Mouse (Mus musculus): ENCODE measurements around the gene Zfp652. TPM values are rescaled to one million over a fixed set of nuclear protein-coding genes. Genes with fewer than 3 reads are reported as not detected.
A peak's percentile ranks its signal among the peaks of the same experiment; 100 is the strongest.
"Not testable (repeated sequence)": the region's sequence is repeated elsewhere in the genome, so short reads cannot be mapped to it uniquely, and the experiment has no call there.

Zfp652 gene
- total RNA-seq, 1 experiment from 2014 or later: 26.4 TPM

DNA sequence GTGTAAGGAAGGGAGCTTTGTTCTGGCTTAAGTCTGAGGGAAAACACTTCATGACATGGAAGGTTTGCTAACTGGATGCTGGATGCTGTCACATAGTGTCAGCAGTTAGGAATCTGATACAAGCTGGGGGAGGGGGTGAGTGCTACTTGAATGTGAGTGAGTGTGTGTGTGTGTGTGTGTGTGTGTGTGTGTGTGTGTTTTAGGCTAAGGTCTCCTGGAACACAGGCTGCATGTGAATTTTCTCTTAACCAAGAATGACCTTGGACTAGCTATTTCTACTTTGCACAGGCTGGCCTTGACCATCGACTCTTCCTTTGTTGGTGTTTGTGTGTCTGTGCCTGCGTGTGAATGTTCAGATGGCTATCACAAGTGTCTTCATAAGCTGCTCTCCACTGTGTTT lies 32.0 kb downstream of the Zfp652 start:
- no peak for ATAC-seq (replicated peaks in 1 of 2; ENCODE audit: insufficient read depth in 1 of 2, low FRiP score in 2 of 2, low TSS enrichment in 1 of 2, low read depth in 1 of 2, poor library complexity in 2 of 2, severe bottlenecking in 2 of 2)

- no peak for ATAC-seq (replicated peaks in 1 of 2; ENCODE audit: insufficient read depth in 1 of 2, low FRiP score in 2 of 2, low TSS enrichment in 1 of 2, low read depth in 1 of 2, poor library complexity in 2 of 2, severe bottlenecking in 2 of 2)
These were observed 34.3 kb downstream of the Zfp652 start for GRCm38 (mm10) chr11:95746821-95747220.

DNA sequence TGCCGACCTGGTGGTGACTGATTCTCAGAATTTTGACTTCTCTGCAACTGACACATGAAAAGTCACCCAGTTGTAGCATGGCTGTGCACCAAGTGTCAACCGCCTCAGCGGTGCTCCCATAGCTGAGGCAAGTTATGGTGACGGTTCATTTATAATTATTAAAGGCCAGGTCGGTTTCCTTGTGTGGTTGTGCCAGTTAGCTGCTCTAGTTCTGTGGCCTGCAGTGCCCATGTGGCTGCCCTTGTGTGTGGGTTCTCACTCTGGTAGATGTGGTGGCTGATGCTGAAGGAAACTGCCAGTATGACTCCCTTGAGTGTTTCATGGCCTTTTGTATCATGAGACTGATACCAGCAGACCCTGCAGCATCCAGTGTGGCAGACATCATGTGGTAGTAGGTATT lies 35.9 kb downstream of the Zfp652 start:
- ATAC-seq (replicated peaks in 1 of 2; ENCODE audit: insufficient read depth in 1 of 2, low FRiP score in 2 of 2, low TSS enrichment in 1 of 2, low read depth in 1 of 2, poor library complexity in 2 of 2, severe bottlenecking in 2 of 2): no peak

DNA sequence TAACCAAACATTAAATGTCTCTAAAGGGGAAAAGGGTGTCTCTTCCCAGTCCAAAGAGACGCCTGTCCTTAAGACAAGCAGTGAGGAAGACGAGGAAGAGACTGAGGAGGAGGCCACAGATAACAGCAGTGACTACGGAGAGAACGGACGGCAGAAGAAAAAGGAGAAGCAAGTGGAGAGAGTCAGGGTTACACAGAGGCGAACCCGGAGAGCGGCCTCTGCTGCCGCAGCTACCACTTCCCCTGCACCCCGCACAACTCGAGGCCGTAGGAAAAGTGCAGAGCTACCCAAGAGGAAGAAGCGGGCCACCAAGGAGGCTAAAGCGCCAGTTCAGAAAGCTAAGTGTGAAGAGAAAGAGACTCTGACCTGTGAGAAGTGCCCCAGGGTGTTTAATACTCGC lies 37.1 kb downstream of the Zfp652 start:
- ATAC-seq (replicated peaks in 1 of 2; ENCODE audit: insufficient read depth in 1 of 2, low FRiP score in 2 of 2, low TSS enrichment in 1 of 2, low read depth in 1 of 2, poor library complexity in 2 of 2, severe bottlenecking in 2 of 2): peak; percentile 75

DNA sequence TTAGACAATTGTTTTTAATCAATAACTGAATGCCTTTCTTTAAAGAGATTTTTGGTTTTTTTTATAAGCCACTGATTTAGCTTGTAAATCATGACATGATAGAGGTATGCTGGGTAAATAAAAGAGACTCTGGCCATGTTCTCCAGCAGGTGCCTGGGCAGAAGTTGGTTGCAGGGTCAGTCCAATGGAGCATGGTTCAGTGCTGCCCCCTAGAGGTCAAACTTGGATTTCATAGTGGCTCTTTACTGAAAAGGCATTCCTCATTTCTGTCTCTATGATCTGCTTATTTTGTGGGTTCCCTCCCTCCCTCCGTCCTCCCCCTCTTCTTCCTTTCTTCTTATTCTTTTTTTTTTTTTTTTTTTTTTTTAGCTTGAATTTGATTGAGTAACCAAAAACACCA lies 38.5 kb downstream of the Zfp652 start:
- peak; percentile 67 to 69; a peak in 2 of 4 replicates for ATAC-seq (replicated peaks in 1 of 2; ENCODE audit: insufficient read depth in 1 of 2, low FRiP score in 2 of 2, low TSS enrichment in 1 of 2, low read depth in 1 of 2, poor library complexity in 2 of 2, severe bottlenecking in 2 of 2)

DNA sequence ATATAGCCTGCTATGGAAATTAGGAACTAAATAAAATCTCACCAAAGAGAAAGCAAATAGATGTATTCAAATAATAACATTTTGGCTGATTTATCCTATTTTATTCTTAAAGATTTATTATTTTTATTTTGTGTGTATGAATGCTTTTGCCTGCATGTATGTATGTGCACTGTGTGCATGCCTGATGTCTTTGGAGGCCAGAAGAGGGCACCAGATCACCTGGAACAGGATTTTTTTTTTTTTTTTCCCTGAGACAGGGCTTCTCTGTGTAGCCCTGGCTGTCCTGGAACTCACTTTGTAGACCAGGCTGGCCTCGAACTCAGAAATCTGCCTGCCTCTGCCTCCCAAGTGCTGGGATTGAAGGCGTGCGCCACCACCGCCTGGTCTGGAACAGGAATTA lies 42.7 kb downstream of the Zfp652 start:
- not testable (repeated sequence) for ATAC-seq (replicated peaks in 1 of 2; ENCODE audit: insufficient read depth in 1 of 2, low FRiP score in 2 of 2, low TSS enrichment in 1 of 2, low read depth in 1 of 2, poor library complexity in 2 of 2, severe bottlenecking in 2 of 2)

DNA sequence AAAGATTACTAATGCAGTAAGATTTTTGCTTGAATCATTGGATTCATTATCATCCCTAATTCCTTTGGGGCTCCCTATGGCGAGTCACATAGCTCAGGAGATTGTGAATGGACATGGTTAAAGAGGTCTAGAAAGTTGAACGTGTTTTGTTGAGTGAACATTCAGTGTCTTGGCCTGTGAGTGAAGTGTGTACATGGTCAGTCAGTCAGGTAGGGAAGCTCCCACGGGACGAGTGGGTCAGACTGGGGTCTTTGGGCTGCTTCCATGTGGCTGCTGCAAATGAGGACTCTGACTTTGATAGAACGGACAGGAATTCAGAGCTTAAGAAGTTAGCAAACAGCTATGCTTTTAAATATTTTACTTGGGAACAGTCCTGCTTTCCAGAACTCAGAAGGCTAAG lies 48.0 kb downstream of the Zfp652 start:
- ATAC-seq (replicated peaks in 1 of 2; ENCODE audit: insufficient read depth in 1 of 2, low FRiP score in 2 of 2, low TSS enrichment in 1 of 2, low read depth in 1 of 2, poor library complexity in 2 of 2, severe bottlenecking in 2 of 2): no peak

GRCm38 (mm10) chr11:95762996-95763395 lies 50.5 kb downstream of the Zfp652 start:
- ATAC-seq (replicated peaks in 1 of 2; ENCODE audit: insufficient read depth in 1 of 2, low FRiP score in 2 of 2, low TSS enrichment in 1 of 2, low read depth in 1 of 2, poor library complexity in 2 of 2, severe bottlenecking in 2 of 2): no peak

DNA sequence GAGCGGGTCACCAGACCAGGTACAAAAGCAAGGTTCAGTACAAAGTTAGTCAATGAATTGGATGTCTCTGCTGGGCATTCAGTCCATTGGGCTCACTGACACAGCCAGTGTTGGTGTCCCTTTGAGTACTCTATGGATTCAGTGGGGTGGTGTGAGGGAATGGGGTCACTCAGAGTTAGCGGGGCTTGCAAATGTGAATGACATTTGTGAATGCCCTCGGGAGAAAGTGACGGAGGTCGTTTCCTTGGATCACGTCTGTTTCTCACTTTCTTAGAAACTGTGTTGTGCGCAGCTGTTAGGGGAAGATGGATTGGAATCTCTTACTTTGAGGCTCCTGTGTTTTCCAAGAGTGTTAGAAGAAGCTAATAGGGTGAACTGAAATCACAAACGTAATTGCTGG lies 52.3 kb downstream of the Zfp652 start:
- ATAC-seq (replicated peaks in 1 of 2; ENCODE audit: insufficient read depth in 1 of 2, low FRiP score in 2 of 2, low TSS enrichment in 1 of 2, low read depth in 1 of 2, poor library complexity in 2 of 2, severe bottlenecking in 2 of 2): no peak

DNA sequence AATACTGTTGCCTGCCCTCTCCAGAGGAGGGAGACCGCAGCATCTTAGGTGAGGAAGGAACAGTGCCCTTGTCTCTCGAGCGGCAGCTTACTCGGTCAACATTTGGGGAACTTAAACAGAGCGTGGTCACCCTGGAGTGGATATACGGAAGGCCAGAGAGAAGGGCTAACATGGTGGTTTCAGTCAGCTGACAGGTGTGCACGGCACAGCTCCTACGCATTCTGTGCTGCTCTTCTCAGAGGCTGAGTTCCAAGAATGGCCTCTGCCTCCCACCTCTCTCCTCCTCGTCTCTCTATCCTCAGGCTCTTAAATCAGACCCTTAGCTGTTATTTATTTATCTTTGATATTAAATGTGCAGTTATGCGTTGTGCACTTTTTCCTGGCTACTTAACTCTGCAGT lies 52.9 kb downstream of the Zfp652 start:
- ATAC-seq (replicated peaks in 1 of 2; ENCODE audit: insufficient read depth in 1 of 2, low FRiP score in 2 of 2, low TSS enrichment in 1 of 2, low read depth in 1 of 2, poor library complexity in 2 of 2, severe bottlenecking in 2 of 2): no peak

- ATAC-seq (replicated peaks in 1 of 2; ENCODE audit: insufficient read depth in 1 of 2, low FRiP score in 2 of 2, low TSS enrichment in 1 of 2, low read depth in 1 of 2, poor library complexity in 2 of 2, severe bottlenecking in 2 of 2): no peak
These were observed 55.8 kb downstream of the Zfp652 start for GRCm38 (mm10) chr11:95768244-95768643.

GRCm38 (mm10) chr11:95769208-95769607 lies 56.7 kb downstream of the Zfp652 start:
- no peak for ATAC-seq (replicated peaks in 1 of 2; ENCODE audit: insufficient read depth in 1 of 2, low FRiP score in 2 of 2, low TSS enrichment in 1 of 2, low read depth in 1 of 2, poor library complexity in 2 of 2, severe bottlenecking in 2 of 2)

GRCm38 (mm10) chr11:95770720-95771364 lies 58.4 kb downstream of the Zfp652 start:
- ATAC-seq (replicated peaks in 1 of 2; ENCODE audit: insufficient read depth in 1 of 2, low FRiP score in 2 of 2, low TSS enrichment in 1 of 2, low read depth in 1 of 2, poor library complexity in 2 of 2, severe bottlenecking in 2 of 2): peak in 1 of 2 experiments; percentile 60; a peak in 2 of 4 replicates

GRCm38 (mm10) chr11:95771665-95772064 lies 59.2 kb downstream of the Zfp652 start:
- ATAC-seq (replicated peaks in 1 of 2; ENCODE audit: insufficient read depth in 1 of 2, low FRiP score in 2 of 2, low TSS enrichment in 1 of 2, low read depth in 1 of 2, poor library complexity in 2 of 2, severe bottlenecking in 2 of 2): no peak

GRCm38 (mm10) chr11:95773264-95773663 lies 60.8 kb downstream of the Zfp652 start:
- ATAC-seq (replicated peaks in 1 of 2; ENCODE audit: insufficient read depth in 1 of 2, low FRiP score in 2 of 2, low TSS enrichment in 1 of 2, low read depth in 1 of 2, poor library complexity in 2 of 2, severe bottlenecking in 2 of 2): no peak

GRCm38 (mm10) chr11:95777323-95778297 lies 65.1 kb downstream of the Zfp652 start:
- peak; percentile 74 to 85 for ATAC-seq (replicated peaks in 1 of 2; ENCODE audit: insufficient read depth in 1 of 2, low FRiP score in 2 of 2, low TSS enrichment in 1 of 2, low read depth in 1 of 2, poor library complexity in 2 of 2, severe bottlenecking in 2 of 2)

GRCm38 (mm10) chr11:95778831-95779251 lies 66.4 kb downstream of the Zfp652 start:
- ATAC-seq (replicated peaks in 1 of 2; ENCODE audit: insufficient read depth in 1 of 2, low FRiP score in 2 of 2, low TSS enrichment in 1 of 2, low read depth in 1 of 2, poor library complexity in 2 of 2, severe bottlenecking in 2 of 2): no peak

DNA sequence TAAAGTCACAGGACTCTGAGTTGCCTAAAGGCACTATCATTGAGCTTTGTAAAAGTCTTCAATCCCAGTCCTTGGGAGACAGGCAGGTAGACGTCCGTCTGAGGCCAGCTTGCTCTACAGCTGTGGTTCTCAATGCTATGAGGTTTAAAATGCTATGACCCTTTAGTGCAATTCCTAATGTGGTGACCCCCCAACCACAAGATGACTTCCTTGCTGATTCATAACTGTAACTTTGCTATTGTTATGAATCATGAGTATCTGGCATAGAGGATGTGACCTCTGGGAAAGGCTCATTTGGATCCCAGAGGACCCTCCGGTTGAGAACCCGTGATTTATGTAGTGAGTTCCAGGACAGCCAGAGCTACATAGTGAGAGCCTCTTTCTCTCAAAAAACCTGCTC lies 66.9 kb downstream of the Zfp652 start:
- no peak for ATAC-seq (replicated peaks in 1 of 2; ENCODE audit: insufficient read depth in 1 of 2, low FRiP score in 2 of 2, low TSS enrichment in 1 of 2, low read depth in 1 of 2, poor library complexity in 2 of 2, severe bottlenecking in 2 of 2)
